Mouse (Mus musculus): ENCODE measurements around the gene Fut9.
A peak's percentile ranks its signal among the peaks of the same experiment; 100 is the strongest.

Fut9 gene

DNA sequence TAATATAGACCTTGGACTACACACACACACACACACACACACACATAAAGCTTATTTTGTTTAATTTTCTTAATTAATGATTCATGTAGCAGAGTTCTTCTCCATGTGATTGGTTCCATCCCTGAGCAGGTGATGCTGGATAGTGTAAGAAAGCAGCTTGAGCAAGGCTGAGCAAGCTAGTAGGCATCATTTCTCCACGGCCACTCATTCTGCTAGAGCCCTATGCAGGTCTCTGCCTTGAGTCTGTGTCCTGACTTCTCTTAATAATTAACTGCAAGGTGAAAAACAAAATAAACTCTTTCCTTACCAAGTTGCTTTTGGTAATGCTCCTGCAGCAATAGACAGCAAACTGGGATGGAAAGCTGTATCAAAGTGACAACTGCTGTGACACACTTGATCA, 152.5 kb downstream of the Fut9 start:
- no peak for DNase-seq (ENCODE audit: low read depth, low spot score)

DNA sequence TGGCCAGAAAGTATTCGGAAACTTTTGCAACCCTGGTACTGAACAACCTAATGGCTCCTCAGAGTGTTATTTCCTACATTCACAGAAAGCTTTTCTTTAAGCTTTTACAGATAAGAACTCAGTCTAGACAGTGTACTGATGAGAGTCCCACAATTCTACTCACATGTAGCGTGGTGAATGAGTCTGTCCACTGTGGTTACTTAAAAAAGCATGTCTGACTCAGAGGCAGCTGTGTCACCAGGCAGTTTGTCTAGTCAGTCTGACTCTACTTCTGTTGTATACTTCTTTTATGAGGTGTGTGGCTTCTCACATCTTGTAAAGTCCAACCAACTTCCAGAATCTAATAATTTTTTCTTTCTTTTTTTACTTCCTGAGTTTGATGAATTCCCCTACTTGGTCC, 154.5 kb downstream of the Fut9 start:
- DNase-seq (ENCODE audit: low read depth, low spot score): peak; percentile 80

DNA sequence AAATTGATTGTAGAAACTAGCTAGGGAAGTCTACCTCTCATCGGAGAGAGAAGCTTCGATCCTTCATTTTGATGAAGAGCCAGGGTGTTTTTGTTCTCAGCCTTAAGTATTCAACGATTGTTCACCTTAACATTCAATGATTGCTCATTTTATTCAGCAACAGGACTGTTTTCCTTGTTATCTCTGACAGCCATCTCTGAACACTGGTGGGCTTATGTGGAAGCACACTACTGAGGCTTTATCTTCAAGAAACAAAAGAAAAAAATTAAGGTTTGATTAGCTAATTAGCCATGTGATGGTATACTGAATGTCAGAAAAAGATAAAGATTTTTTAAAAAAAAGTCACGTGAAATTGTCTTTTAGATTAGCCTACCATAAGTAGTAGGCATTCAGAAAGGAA, 158.1 kb downstream of the Fut9 start:
- no peak for DNase-seq (ENCODE audit: low read depth, low spot score)

DNA sequence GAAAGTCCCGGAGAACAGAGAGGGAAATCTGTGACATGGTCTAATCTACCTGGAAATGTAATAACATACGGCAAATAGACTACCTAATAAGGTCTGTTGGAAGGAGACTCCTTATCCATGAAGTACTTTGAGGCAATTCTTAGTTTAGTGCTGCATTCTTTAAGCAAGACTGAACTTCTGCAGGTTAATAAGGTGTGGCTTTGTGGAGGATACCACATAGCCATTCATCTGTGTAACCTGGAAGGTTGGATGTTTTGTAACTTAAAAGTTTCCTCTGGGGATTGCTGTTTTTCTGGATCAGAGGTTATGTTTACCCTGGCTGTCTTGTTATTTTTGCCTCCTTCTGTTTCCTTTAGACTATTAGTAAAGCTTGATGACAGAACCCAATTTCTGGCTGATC, 166.8 kb downstream of the Fut9 start:
- no peak for DNase-seq (ENCODE audit: low read depth, low spot score)

DNA sequence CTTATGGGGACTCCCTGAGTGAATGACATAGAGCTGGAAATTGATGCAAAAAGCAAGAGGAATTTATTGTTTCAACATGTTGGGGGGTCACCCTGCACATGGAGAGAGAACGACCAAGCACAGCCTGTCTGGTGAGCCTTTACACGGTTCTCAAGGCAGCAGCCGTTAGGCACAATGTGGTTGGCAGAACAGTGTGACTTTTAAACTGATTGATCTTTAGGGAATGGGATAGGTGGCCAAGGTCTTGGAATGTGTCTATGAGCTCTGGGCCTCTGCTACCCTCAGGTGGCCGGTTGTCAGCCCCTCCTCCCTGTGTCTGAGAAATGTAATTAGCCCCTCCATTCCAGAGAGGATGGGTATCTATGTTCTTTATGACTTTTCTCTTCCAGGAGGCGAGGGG, 171.9 kb downstream of the Fut9 start:
- DNase-seq (ENCODE audit: low read depth, low spot score): no peak

DNA sequence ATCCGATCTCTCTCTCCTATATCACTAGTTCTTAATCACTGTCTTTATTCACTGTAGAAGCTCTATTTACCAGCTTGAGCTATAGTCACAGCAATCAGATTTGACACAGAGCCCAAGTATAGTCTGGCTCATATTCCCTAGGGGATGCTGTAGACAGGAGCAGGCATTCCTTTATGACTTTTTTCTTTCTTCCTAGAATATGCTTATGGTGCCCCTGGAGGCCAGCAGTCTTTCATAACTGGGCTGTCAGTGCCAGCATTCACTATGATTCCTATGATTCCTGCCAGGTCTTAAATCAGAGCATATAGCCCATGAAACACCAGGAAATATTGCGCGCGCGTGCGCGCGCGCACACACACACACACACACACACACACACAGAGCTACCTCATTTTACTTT, 172.6 kb downstream of the Fut9 start:
- DNase-seq (ENCODE audit: low read depth, low spot score): peak; percentile 75

DNA sequence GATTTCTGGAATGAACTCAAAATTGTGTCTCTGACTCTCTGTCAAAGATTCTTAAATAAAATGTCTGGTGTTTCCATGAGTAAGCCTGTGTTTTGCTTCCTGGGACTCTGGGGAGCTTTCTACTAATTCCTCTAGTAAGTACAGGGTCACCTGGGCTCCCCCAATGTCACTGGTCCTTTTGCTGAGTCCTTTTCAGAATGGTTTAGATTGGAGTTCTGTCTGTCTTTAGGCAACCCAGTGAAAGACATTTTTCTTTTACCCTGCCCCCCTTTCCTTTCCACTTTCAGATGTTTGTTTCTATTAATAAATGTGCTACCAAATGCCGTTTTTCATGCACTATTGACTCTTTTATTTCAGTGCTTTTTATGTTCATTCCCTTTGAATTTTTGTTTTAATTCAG, 173.0 kb downstream of the Fut9 start:
- peak; percentile 46 for DNase-seq (ENCODE audit: low read depth, low spot score)

DNA sequence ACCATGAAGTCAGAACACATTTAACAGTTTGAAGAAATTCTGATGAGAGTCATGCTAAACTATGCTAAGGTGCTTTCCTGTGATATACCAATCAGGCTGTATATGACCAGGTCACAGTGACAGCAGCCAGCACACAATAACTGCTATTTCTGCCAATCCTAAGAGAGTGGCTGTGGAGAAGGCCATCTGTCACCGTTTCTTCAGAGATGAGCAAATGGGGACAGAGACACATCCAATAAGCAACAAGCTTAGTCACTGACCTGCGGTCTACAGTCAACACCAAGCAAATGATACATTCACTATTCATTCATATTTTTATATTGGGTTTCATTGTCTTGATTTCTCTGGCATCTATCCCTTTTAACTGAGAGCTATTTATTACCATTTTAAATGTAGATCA, 176.9 kb downstream of the Fut9 start:
- peak; percentile 97 for DNase-seq (ENCODE audit: low read depth, low spot score)

DNA sequence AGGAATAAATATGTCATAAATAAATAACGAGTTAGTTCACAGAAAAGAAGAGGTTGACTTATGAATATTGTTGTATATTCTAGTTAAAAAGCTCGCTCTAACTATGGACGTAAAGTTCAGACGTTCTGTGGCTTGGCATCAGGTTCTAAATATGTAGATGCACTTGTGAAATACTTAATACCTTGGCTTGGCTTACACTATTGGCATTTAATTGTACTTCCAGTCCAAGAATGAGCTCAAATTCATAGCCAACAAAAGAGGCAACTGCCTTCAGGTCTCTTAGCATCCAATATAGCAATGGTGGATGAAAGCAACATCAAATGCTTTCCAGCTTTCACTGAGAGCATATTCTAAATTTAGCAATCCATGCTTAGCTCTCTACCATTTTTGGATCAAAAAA, 182.7 kb downstream of the Fut9 start:
- no peak for DNase-seq (ENCODE audit: low read depth, low spot score)

DNA sequence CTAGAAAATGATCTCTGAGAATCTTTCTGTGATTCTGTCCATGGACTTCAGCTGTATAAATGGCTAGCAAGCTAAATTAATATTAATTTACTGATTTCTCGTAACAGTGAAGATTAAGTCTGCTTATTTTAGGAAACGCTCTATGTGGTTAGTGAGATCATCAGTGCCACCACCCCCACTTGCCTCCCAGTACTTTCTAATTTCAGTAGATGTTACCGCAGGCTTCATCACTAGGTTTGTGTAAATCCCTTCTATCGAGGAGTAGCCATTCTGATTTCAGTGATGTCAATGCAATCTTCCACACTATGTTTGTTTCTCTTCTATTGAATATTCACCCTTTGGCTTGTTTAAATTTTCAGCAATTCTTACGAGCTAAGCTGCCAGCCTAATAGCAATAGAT, 186.6 kb downstream of the Fut9 start:
- peak; percentile 55 for DNase-seq (ENCODE audit: low read depth, low spot score)

DNA sequence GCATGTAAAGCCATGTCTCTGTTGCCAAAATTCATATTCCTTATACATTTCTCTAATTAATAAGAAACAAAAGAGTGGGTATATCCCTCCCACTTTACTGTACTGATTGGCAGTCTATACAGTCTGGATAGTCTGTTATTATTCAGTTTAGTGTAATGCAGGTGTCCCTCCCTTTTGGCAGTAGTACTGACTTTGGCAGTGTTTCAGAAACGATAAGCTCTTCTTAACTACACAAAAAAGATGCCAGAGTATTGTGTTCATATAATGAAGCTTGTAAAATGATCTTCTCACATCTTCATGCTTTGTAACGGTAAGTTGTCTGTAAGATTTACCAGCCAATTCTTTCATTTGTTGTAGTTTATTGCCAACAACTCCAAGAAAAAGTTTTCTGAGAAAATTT, 189.6 kb downstream of the Fut9 start:
- peak; percentile 53 for DNase-seq (ENCODE audit: low read depth, low spot score)

DNA sequence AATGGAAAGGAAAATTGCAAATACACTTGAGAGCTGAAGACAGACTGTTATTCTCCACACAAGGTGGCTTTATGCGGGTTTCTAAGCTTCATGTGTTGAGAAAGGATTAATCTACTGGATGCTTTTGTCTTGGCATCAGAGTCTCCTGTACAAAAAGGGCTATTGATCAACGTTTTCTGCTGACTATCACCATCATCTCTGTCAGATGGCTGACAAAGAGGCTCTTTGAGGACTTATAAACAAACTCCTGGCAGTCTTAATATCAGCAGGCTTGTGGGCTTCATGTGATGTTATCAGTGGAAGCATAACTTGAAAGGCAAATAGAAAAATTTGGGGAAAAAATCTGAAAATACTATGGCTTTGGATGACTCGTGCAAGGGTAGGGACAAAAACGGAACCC, 206.8 kb downstream of the Fut9 start:
- peak; percentile 80 for DNase-seq (ENCODE audit: low read depth, low spot score)

Measured in brain, adult 2 months (tissue).